Mouse (Mus musculus) heart, embryonic 13.5 days (tissue): ENCODE measurements around the gene Dnah7c. TPM values are rescaled to one million over a fixed set of nuclear protein-coding genes. Genes with fewer than 3 reads are reported as not detected.
"Not testable (repeated sequence)": the region's sequence is repeated elsewhere in the genome, so short reads cannot be mapped to it uniquely, and the experiment has no call there.

Experiments used
- ATAC-seq: fragments of 200-750 bp; cut with Nextera tagmentation; 2 replicates; pipeline ENCODE4 v1.8.0; 2017; ENCODE audit warnings: moderate TSS enrichment; ENCODE audit not compliant: insufficient number of reproducible peaks, low FRiP score, low TSS enrichment; ENCODE audit errors: extremely low read depth
- H3K27ac ChIP-seq: fragments of 300-500 bp; sonication (generic); replicated peaks from 2 replicates; pipeline ENCODE4 v1.5.1; 2015; ENCODE audit warnings: moderate library complexity, mild to moderate bottlenecking, inconsistent platforms
- H3K27me3 ChIP-seq: fragments of 300-500 bp; sonication (generic); replicated peaks from 2 replicates; pipeline ENCODE4 v1.6.1; 2015; ENCODE audit warnings: mild to moderate bottlenecking, inconsistent platforms
- H3K36me3 ChIP-seq: fragments of 300-500 bp; sonication (generic); 2 replicates; pipeline ENCODE4 v1.6.1; 2015; ENCODE audit warnings: mild to moderate bottlenecking, inconsistent platforms
- H3K4me1 ChIP-seq: fragments of 300-500 bp; sonication (generic); 2 replicates; pipeline ENCODE4 v1.6.1; 2015; ENCODE audit warnings: inconsistent platforms
- H3K4me2 ChIP-seq: fragments of 300-500 bp; sonication (generic); 2 replicates; pipeline ENCODE4 v1.6.1; 2015; ENCODE audit warnings: inconsistent platforms, mild to moderate bottlenecking, moderate library complexity
- H3K4me3 ChIP-seq: fragments of 300-500 bp; sonication (generic); 2 replicates; pipeline ENCODE4 v1.5.1; 2015; ENCODE audit warnings: moderate library complexity, mild to moderate bottlenecking, inconsistent platforms
- H3K9ac ChIP-seq: fragments of 300-500 bp; sonication (generic); 2 replicates; pipeline ENCODE4 v1.6.1; 2015; ENCODE audit warnings: inconsistent platforms, mild to moderate bottlenecking, moderate library complexity
- H3K9me3 ChIP-seq: fragments of 300-500 bp; sonication (generic); 2 replicates; pipeline ENCODE4 v1.6.1; 2016; ENCODE audit warnings: inconsistent platforms
- WGBS: fragments of 180-500 bp; shearing (Covaris S2); methylation state at CpG from one replicate; pipeline ENCODE4 v1.1.7; 2015; ENCODE audit warnings: mixed read lengths; 5-methylcytosine and 5-hydroxymethylcytosine counted together
- polyA plus RNA-seq: library from polyadenylated mRNA; unstranded; fragments of >200 nt; fragmentation: Nextera tagmentation; extraction: Ambion mirVana; gene quantifications from 2 replicates; pipeline ENCODE4 v1.2.1, GENCODE M21; 2015

The Dnah7c gene
- polyA plus RNA-seq, 1 experiment from 2014 or later: 0.04 TPM

- H3K4me2 ChIP-seq, H3K36me3 ChIP-seq, H3K9me3 ChIP-seq, H3K9ac ChIP-seq, ATAC-seq, H3K27me3 ChIP-seq, H3K27ac ChIP-seq, H3K4me3 ChIP-seq, H3K4me1 ChIP-seq: not testable (repeated sequence)
- WGBS: 75% methylated on average over 2 of the region's 2 CpGs
These were observed 308.2 kb downstream of the Dnah7c start for GRCm38 (mm10) chr1:46733405-46734106.

DNA sequence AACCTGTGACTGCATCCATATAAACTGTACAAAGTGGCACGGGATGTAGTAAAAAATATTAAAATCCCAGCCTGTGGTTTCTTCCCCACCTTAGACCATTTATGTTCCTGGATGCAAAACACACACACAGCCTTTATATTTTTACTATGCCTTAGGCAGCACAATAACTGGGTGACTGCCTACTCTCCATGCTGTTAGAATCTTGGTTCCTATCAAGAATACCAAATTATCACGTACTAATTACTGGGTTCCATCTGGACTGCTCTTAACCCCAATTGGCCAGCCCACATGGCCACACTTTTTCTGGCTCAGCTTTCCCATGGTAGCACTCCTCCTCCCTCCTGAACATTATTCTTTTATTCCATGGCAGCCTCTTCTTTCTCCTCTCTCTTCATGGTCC is 309.1 kb downstream of the Dnah7c start:
- not testable (repeated sequence) for H3K9ac ChIP-seq, H3K36me3 ChIP-seq, H3K4me3 ChIP-seq, H3K4me1 ChIP-seq, H3K27me3 ChIP-seq, H3K4me2 ChIP-seq, ATAC-seq, H3K27ac ChIP-seq, H3K9me3 ChIP-seq
- 78% methylated on average over 2 of the region's 2 CpGs for WGBS

- H3K4me1 ChIP-seq: peaks cover 11% of the 10 kb centered on the region; the same call in 1 of the 2 replicates
- H3K27me3 ChIP-seq, H3K9me3 ChIP-seq, ATAC-seq, H3K9ac ChIP-seq, H3K4me2 ChIP-seq, H3K27ac ChIP-seq, H3K36me3 ChIP-seq, H3K4me3 ChIP-seq: not testable (repeated sequence)
- 29% methylated on average over 3 of the region's 3 CpGs for WGBS
These were observed 339.2 kb downstream of the Dnah7c start for GRCm38 (mm10) chr1:46764600-46764999.

- not testable (repeated sequence) for ATAC-seq, H3K4me3 ChIP-seq, H3K27ac ChIP-seq, H3K9ac ChIP-seq, H3K9me3 ChIP-seq, H3K36me3 ChIP-seq, H3K4me2 ChIP-seq, H3K4me1 ChIP-seq, H3K27me3 ChIP-seq
These were observed 343.9 kb downstream of the Dnah7c start for GRCm38 (mm10) chr1:46769318-46769717.

DNA sequence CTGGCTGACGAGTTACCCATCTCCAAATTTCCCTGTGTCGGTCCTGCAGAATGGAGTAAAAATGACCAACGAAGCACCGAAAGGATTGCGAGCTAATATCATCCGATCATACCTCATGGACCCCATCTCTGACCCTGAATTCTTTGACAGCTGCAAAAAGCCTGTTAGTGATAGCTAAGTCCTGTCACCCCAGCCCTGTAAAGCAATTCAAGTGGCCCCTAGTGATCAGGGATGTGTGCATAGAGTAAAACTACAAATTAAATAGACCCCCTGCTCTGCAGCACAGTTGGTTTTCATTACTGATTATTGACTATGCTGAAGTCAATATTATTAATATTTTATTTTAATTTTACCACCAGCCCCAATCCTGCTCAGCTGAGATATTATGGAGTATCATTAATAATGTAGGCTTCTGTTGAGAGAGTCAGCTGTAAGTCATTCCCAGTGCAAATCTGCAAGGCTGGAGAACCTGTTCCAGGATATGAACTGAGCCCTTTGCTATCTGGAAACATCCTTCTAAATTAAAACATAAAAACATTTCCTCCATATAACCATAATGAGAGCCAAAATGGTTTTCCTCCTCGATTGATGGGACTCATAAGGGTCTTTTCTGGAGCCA is 344.8 kb downstream of the Dnah7c start:
- 78% methylated on average over 7 of the region's 7 CpGs for WGBS
- ATAC-seq, H3K9me3 ChIP-seq: not testable (repeated sequence)

GRCm38 (mm10) chr1:46782227-46782626 is 356.8 kb downstream of the Dnah7c start:
- 75% methylated on average over 4 of the region's 4 CpGs for WGBS

More for the DNA sequence above, 344.8 kb downstream of the Dnah7c start:
- not testable (repeated sequence) for H3K4me1 ChIP-seq, H3K36me3 ChIP-seq, H3K4me2 ChIP-seq, H3K27ac ChIP-seq, H3K27me3 ChIP-seq, H3K4me3 ChIP-seq, H3K9ac ChIP-seq

GRCm38 (mm10) chr1:46805074-46805473 is 379.7 kb downstream of the Dnah7c start:
- Histone ChIP-seq H3K9me3 (0 out of 2 replicates have a peak, but pooled peaks cover 3% of the 10 kb centered on the region), H3K4me1 (no peaks in the 10 kb centered on the region), H3K9ac (no peak overlapping the region), H3K27me3 (no peaks in the 10 kb centered on the region), H3K4me3 (no peak overlapping the region), H3K4me2 (no peak overlapping the region), H3K27ac (no peak overlapping the region), H3K36me3 (peaks cover 15% of the 10 kb centered on the region)
- ATAC-seq: no peak
- 73% methylated on average over 1 of the region's 1 CpGs for WGBS

More at GRCm38 (mm10) chr1:46782227-46782626, 356.8 kb downstream of the Dnah7c start:
- not testable (repeated sequence) for H3K27ac ChIP-seq, H3K9me3 ChIP-seq, ATAC-seq, H3K4me3 ChIP-seq, H3K4me2 ChIP-seq, H3K27me3 ChIP-seq, H3K9ac ChIP-seq, H3K4me1 ChIP-seq, H3K36me3 ChIP-seq

- 83% methylated on average over 4 of the region's 4 CpGs for WGBS
- H3K27ac ChIP-seq, H3K4me3 ChIP-seq, H3K9me3 ChIP-seq, ATAC-seq, H3K4me2 ChIP-seq, H3K9ac ChIP-seq, H3K4me1 ChIP-seq, H3K27me3 ChIP-seq: not testable (repeated sequence)
- peaks cover 42% of the 10 kb centered on the region for H3K36me3 ChIP-seq
These were observed 383.2 kb downstream of the Dnah7c start for GRCm38 (mm10) chr1:46808630-46809029.

GRCm38 (mm10) chr1:46817934-46818333 is 392.5 kb downstream of the Dnah7c start:
- WGBS: 89% methylated on average over 5 of the region's 5 CpGs
- no peak for ATAC-seq
- Histone ChIP-seq H3K27me3 (no peaks in the 10 kb centered on the region), H3K27ac (no peak overlapping the region), H3K4me2 (no peak overlapping the region), H3K36me3 (peaks cover 52% of the 10 kb centered on the region), H3K4me3 (no peak overlapping the region), H3K4me1 (no peaks in the 10 kb centered on the region), H3K9me3 (no peaks in the 10 kb centered on the region), H3K9ac (no peak overlapping the region)

DNA sequence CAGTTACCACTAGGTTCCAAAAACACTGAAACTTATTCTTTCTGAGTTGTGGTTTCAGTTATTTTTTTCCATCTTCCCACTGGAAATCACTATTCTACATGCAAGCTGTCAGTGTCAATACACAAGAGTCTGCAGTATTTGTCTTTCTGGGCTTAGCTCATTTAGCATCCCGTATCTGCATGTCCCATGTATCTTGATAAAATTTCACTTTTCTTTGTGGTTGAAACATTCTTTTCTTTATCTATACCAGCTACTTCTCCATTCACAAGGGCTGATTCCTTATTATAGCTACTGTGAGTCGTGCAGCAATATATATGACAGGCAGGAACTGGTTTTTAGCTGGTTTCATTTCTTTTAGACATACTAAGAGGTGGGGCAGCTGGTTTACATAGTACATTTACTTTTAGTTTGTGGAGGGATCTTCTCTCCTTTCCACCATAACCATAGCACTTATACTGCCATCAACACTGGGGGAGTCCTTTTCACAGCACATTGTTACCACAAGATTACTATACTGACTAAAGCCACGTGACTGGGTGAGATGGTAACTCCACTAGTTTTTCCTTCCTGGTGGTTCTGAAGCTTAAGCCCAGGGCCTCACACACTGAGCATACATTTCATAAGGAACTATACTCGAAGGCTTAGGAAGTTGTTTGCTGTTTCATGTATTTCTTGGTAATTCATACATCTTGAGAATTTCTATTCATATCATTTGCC is 397.0 kb downstream of the Dnah7c start:
- 75% methylated on average over 4 of the region's 4 CpGs for WGBS
- no peak overlapping the region for H3K4me3 ChIP-seq
- no peak overlapping the region for H3K4me2 ChIP-seq
- H3K27me3 ChIP-seq: no peaks in the 10 kb centered on the region
- no peak for ATAC-seq
- no peak overlapping the region for H3K9ac ChIP-seq
- H3K36me3 ChIP-seq: peaks cover 68% of the 10 kb centered on the region
- no peak overlapping the region for H3K27ac ChIP-seq
- H3K4me1 ChIP-seq: no peaks in the 10 kb centered on the region; the same call in 1 of the 2 replicates
- no peaks in the 10 kb centered on the region for H3K9me3 ChIP-seq

DNA sequence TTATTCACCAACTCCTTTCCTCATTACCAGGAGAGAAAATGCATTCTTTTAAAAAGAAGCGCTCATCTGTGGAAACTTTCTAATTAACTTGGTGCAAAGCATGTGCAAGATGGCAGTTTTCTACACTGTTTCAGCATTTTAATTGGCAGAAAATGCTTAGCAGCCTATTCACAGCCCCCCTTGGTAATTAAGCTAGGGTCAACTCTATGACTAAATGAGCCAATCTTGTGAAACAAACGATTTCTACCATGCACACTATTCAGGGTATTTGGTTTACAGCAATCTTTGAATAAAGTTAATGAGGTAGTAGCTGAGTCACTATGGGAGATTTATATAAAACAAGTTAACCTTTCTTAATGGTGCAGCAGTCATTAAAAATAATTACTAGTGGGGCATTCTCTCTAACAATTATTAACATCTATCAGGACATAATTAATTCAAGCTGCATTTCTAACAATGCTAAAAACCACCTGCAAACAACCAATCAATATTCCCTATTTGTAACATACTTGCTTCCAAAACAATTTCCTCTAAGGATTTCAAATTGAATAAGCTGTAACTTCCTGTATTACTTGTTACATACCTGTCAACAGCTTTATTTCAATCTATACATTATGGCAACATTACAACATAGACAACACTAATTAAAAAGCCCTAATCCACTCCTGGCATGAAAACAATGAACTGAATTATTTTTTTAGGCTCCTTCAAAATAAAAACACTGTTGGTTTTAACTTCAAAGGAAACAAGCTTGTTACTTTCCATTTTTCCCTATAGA is 404.9 kb downstream of the Dnah7c start:
- WGBS: 86% methylated on average over 2 of the region's 2 CpGs
- Histone ChIP-seq H3K36me3 (peaks cover 44% of the 10 kb centered on the region), H3K9ac (no peak overlapping the region), H3K27ac (no peak overlapping the region), H3K4me3 (no peak overlapping the region), H3K27me3 (no peaks in the 10 kb centered on the region), H3K9me3 (no peaks in the 10 kb centered on the region), H3K4me1 (no peaks in the 10 kb centered on the region), H3K4me2 (no peak overlapping the region)
- ATAC-seq: no peak
